Mouse (Mus musculus) heart, postnatal 0 days (tissue): ENCODE data around the gene Lypla2.

Source experiments
- CTCF ChIP-seq: IDR thresholded peaks from 2 replicates; pipeline ENCODE4 v1.5.1; 2016; ENCODE audit warnings: antibody characterized with exemption, control low read depth, low read depth
- EP300 ChIP-seq: IDR thresholded peaks from 2 replicates; pipeline ENCODE4 v1.6.1; 2016; ENCODE audit warnings: antibody characterized with exemption, low read depth

GRCm38 (mm10) chr4:135921257-135922120 is 50.9 kb downstream of the Lypla2 start:
- TF ChIP-seq CTCF (no peak), EP300 (no peak)
